Mouse (Mus musculus) lung, adult 2 months (tissue): ENCODE results near the gene RPS10-NUDT3.

Source experiments
- CTCF ChIP-seq: fragments of 200-500 bp; IDR thresholded peaks from 2 replicates; pipeline ENCODE4 v1.5.1; 2011; ENCODE audit warnings: mild to moderate bottlenecking, low read length, control low read depth; ENCODE audit not compliant: insufficient read depth
- POLR2A ChIP-seq: fragments of 200-500 bp; IDR thresholded peaks from 2 replicates; pipeline ENCODE4 v1.6.1; 2011; ENCODE audit warnings: low read depth, mild to moderate bottlenecking, control low read depth, low read length, borderline replicate concordance; ENCODE audit errors: extremely low read depth

DNA sequence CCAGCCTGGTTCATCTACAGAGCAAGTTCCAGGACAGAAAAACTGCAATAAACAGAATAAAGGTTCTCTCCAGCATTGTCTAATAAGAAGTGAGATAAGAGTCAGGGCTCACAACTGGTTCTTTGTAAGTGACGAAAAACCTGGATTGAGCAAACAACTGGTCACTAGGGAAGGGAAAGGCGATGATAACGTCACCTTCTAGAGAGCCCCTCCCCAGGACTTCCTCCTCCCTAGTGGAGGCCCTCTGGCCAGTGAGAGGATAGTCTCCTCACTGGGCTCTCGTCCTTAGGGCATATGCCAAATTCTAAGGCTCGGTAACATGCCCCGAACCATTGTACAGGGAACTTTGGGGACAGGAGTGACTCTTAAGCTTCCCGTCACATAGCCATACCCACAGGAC lies 59.0 kb downstream of the RPS10-NUDT3 start:
- TF ChIP-seq CTCF (no peak), POLR2A (no peak)
